Mouse (Mus musculus) heart, postnatal 0 days (tissue): Measurements from ENCODE around the gene Neu4. TPM values are rescaled to one million over a fixed set of nuclear protein-coding genes. Genes with fewer than 3 reads are reported as not detected.

Experiments used
- ATAC-seq: fragments of 200-750 bp; cut with Nextera tagmentation; 2 replicates; pipeline ENCODE4 v1.8.0; 2017; ENCODE audit warnings: low read depth, moderate number of reproducible peaks, moderate library complexity; ENCODE audit not compliant: insufficient read depth
- DNase-seq: peaks from one replicate; pipeline ENCODE4 v3.0.0-alpha.2; 2016; ENCODE audit warnings: low spot score
- H3K27ac ChIP-seq: fragments of 300-500 bp; sonication (generic); 2 replicates; pipeline ENCODE4 v1.5.1; 2014; ENCODE audit warnings: low read depth, mild to moderate bottlenecking
- H3K27me3 ChIP-seq: fragments of 300-500 bp; sonication (generic); 2 replicates; pipeline ENCODE4 v1.6.1; 2014; ENCODE audit warnings: low read length, mixed read lengths; ENCODE audit not compliant: control insufficient read depth, insufficient read depth
- H3K36me3 ChIP-seq: fragments of 300-500 bp; sonication (generic); replicated peaks from 2 replicates; pipeline ENCODE4 v1.6.1; 2014; ENCODE audit warnings: low read length, mixed read lengths; ENCODE audit not compliant: control insufficient read depth, insufficient read depth
- H3K4me1 ChIP-seq: fragments of 300-500 bp; sonication (generic); 2 replicates; pipeline ENCODE4 v1.6.1; 2014; ENCODE audit warnings: antibody characterized with exemption; ENCODE audit not compliant: control insufficient read depth, insufficient read depth
- H3K4me2 ChIP-seq: fragments of 300-500 bp; sonication (generic); 2 replicates; pipeline ENCODE4 v1.6.1; 2014; ENCODE audit warnings: low read depth, mild to moderate bottlenecking, low read length, moderate library complexity
- H3K4me3 ChIP-seq: fragments of 300-500 bp; sonication (generic); 2 replicates; pipeline ENCODE4 v1.5.1; 2014; ENCODE audit warnings: low read depth, low read length
- H3K9ac ChIP-seq: fragments of 300-500 bp; sonication (generic); replicated peaks from 2 replicates; pipeline ENCODE4 v1.6.1; 2014; ENCODE audit warnings: low read depth, low read length, mixed read lengths
- H3K9me3 ChIP-seq: fragments of 300-500 bp; sonication (generic); replicated peaks from 2 replicates; pipeline ENCODE4 v1.6.1; 2016; ENCODE audit warnings: low read length; ENCODE audit not compliant: control insufficient read depth
- CTCF ChIP-seq: IDR thresholded peaks from 2 replicates; pipeline ENCODE4 v1.5.1; 2016; ENCODE audit warnings: antibody characterized with exemption, control low read depth, low read depth
- EP300 ChIP-seq: IDR thresholded peaks from 2 replicates; pipeline ENCODE4 v1.6.1; 2016; ENCODE audit warnings: antibody characterized with exemption, low read depth
- WGBS: fragments of 180-500 bp; shearing (Covaris S2); extraction: QIAGEN DNeasy Blood & Tissue Kit; methylation state at CpG from one replicate; pipeline ENCODE4 v1.1.7; 2014; 5-methylcytosine and 5-hydroxymethylcytosine counted together
- polyA plus RNA-seq: library from polyadenylated mRNA; unstranded; fragments of >200 nt; fragmentation: Nextera tagmentation; extraction: Ambion mirVana; gene quantifications from 2 replicates; pipeline ENCODE4 v1.2.1, GENCODE M21; 2015
- total RNA-seq: library from RNA; depleted of rRNA; stranded (reverse); fragments of >200 nt; gene quantifications from 2 replicates; pipeline ENCODE4 v1.2.3, GENCODE M21; 2014; ENCODE audit warnings: low replicate concordance

The Neu4 gene
- total and polyA plus RNA-seq, 2 experiments from 2014 or later, result not detected

DNA sequence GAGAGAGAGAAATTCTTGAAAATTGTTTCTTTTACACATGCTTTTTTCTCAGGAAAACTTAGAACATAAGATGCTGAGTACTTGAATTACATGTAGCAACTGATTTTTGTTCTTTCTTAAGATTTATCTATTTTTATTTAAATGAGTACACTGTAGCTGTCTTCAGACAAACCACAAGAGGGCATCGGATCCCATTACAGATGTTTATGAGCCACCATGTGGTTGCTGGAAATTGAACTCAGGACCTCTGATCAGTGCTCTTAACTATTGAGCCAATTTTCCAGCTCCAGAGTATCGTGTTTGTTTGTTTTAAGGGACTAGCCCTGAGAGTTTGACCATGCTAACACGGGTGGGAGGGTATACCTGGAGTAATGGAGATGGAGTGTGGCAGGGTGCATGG is 8.6 kb upstream of the Neu4 start:
- Histone ChIP-seq H3K27ac (no peak overlapping the region), H3K36me3 (no peaks in the 10 kb centered on the region), H3K4me3 (no peak overlapping the region), H3K4me1 (no peaks in the 10 kb centered on the region), H3K4me2 (no peak overlapping the region), H3K27me3 (no peaks in the 10 kb centered on the region), H3K9ac (no peak overlapping the region), H3K9me3 (no peaks in the 10 kb centered on the region)
- ATAC-seq, result no peak
- WGBS, result 57% methylated on average over 3 of the region's 3 CpGs
- TF ChIP-seq EP300 (no peak), CTCF (peak; percentile 28)
- DNase-seq, result no peak

DNA sequence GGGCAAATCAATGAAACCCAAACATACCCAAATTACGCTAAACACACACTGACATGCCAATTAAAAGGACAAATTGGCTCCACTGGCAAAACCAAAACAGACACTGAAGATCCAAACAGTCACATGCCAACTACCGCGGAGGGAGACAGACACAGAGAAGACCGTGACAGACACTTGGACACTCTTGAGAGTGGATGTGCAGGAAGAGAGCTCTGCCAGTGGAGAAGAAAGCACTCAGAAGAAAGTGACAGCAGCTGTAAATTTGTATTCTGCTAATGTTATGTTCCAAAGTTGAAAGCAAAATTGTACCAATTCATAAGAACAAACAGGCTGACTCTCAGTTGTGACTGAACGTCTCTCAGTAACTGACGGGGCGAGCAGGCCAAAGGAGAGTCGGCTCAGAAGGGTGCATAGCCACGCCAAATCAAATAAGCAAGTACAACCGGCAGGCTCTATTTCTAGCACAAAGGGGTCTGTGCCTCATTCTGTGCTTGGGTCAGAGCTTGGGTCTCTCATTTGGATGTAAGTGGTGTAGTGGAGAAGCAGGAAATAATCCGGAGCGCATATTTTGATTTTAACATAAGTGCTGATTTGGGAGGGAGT is 7.4 kb downstream of the Neu4 start:
- Histone ChIP-seq H3K27ac (no peak overlapping the region), H3K4me1 (no peaks in the 10 kb centered on the region), H3K4me3 (no peak overlapping the region), H3K9me3 (no peaks in the 10 kb centered on the region), H3K4me2 (no peak overlapping the region), H3K9ac (no peak overlapping the region), H3K27me3 (no peaks in the 10 kb centered on the region), H3K36me3 (no peaks in the 10 kb centered on the region)
- no peak for ATAC-seq
- no peak for DNase-seq
- 82% methylated on average over 12 of the region's 12 CpGs for WGBS
- TF ChIP-seq CTCF (no peak), EP300 (no peak)

DNA sequence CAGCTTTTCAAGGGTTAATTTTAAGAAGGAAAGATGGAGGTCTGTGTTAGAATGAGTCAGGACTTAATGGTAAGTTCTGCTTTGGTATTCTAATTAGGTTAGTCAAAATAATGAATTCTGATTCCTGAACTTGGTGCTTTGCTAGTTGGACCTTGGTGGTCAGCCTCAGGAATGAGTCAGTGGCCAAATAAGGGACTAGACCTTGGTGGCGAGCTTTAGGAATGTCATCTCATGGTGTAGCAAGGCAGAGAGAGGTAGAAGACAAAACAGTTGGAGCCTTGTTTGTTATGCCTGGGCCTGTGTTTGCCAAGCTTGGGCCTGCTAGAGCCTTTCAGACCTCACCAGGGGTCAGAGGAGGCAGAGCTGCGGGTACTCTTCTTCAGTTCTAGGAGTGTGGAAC is 8.5 kb downstream of the Neu4 start:
- Histone ChIP-seq H3K4me1 (no peaks in the 10 kb centered on the region), H3K9me3 (no peaks in the 10 kb centered on the region), H3K27ac (no peak overlapping the region), H3K36me3 (no peaks in the 10 kb centered on the region), H3K4me3 (no peak overlapping the region), H3K9ac (no peak overlapping the region), H3K27me3 (no peaks in the 10 kb centered on the region), H3K4me2 (no peak overlapping the region)
- DNase-seq (no peak), ATAC-seq (no peak)
- WGBS, result 83% methylated on average over 2 of the region's 2 CpGs
- no peak for TF ChIP-seq CTCF
- TF ChIP-seq EP300, result no peak

DNA sequence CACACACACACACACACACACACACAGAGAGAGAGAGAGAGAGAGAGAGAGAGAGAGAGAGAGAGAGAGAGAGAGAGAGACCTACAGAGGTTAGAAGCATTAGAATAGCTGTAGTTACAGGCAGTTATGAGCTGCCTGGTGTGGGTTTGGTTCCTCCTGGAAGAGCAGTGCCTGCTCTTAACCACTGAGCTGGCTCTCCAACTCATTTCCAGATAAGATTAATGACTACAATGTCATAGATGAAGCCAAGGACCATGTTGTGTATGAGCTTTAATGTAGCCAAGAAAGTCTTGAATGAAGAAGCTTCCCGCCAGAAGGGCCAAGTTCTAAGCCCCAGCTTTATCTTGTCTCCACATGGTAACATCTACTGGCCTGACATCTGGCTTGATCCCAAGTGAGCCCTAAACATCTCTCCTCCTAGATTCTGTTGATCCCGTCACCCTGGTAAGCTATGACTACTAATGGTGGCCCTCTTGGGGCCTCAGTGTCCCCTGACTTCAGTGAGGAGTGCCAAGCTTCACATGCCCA is 12.9 kb downstream of the Neu4 start:
- 81% methylated on average over 2 of the region's 2 CpGs for WGBS

DNA sequence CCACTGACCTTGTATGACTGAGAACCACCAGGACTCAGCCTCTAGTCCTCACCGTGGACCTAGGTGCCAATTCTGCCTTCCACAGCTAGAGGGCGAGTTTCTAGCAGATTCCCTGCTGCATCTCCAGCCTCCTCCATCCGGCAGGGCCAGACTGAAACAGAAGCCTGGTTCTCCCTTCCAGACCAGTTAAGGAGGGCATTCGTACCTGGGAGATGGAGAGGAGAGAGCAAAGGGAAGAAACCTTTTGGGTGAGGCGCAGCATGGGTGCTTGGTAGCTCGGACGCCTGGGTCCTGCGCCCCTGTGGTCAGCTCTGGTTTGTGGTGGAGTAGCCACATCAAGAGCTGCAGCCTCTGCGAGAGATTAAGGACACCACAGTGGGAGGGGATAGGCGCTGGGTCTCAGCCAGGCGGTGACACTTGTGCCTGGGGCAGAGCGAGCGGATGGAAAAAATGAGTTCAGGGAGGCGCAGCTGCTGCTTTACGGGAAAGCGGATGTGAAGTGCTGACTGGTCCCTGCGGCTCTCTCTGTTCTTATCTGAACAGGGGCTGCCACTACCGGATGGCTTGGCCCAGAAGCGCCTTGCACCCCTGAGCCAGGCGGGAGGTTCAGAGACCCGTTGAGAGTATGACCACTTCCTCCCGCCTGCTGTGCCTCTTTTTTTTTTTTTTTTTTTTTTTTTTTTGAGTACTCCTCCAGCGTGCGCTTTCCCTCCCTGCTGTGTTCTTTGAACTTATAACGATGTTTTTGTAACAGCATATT is 14.9 kb downstream of the Neu4 start:
- ATAC-seq, result peak; percentile 91
- no peaks in the 10 kb centered on the region for H3K27me3 ChIP-seq
- H3K27ac ChIP-seq, result peak overlapping the region; percentile 81
- no peak overlapping the region for H3K9ac ChIP-seq
- no peaks in the 10 kb centered on the region for H3K36me3 ChIP-seq
- peak overlapping the region; percentile 40 for H3K4me3 ChIP-seq
- no peaks in the 10 kb centered on the region for H3K9me3 ChIP-seq
- no peaks in the 10 kb centered on the region for H3K4me1 ChIP-seq
- peak; percentile 94 for DNase-seq
- peak overlapping the region; percentile 72 for H3K4me2 ChIP-seq
- no peak for TF ChIP-seq EP300
- TF ChIP-seq CTCF, result peak; percentile 83
- WGBS, result under 1% methylated on average over 25 of the region's 25 CpGs

More for the DNA sequence above, 12.9 kb downstream of the Neu4 start:
- no peak for DNase-seq
- no peak overlapping the region for H3K4me2 ChIP-seq
- no peaks in the 10 kb centered on the region for H3K36me3 ChIP-seq
- TF ChIP-seq EP300 (no peak), CTCF (no peak)
- no peak overlapping the region for H3K4me3 ChIP-seq
- no peaks in the 10 kb centered on the region for H3K9me3 ChIP-seq
- no peaks in the 10 kb centered on the region for H3K4me1 ChIP-seq
- H3K9ac ChIP-seq, result no peak overlapping the region
- no peak overlapping the region for H3K27ac ChIP-seq
- ATAC-seq, result no peak
- H3K27me3 ChIP-seq, result no peaks in the 10 kb centered on the region
